Mouse (Mus musculus) forebrain, embryonic 12.5 days (tissue): ENCODE results near the gene Fancg. TPM values are rescaled to one million over a fixed set of nuclear protein-coding genes. Genes with fewer than 3 reads are reported as not detected.
A peak's percentile ranks its signal among the peaks of the same experiment; 100 is the strongest.

Experiments used
- ATAC-seq: fragments of 200-750 bp; cut with Nextera tagmentation; 2 replicates; pipeline ENCODE4 v1.8.0; 2017; ENCODE audit warnings: moderate TSS enrichment; ENCODE audit not compliant: low FRiP score
- H3K27ac ChIP-seq: fragments of 300-500 bp; sonication (generic); 2 replicates; pipeline ENCODE4 v1.5.1; 2016; ENCODE audit warnings: mild to moderate bottlenecking
- H3K27me3 ChIP-seq: fragments of 300-500 bp; sonication (generic); 2 replicates; pipeline ENCODE4 v1.6.1; 2016; ENCODE audit warnings: mild to moderate bottlenecking
- H3K36me3 ChIP-seq: fragments of 300-500 bp; sonication (generic); replicated peaks from 2 replicates; pipeline ENCODE4 v1.6.1; 2016; ENCODE audit warnings: mild to moderate bottlenecking
- H3K4me1 ChIP-seq: fragments of 300-500 bp; sonication (generic); 2 replicates; pipeline ENCODE4 v1.6.1; 2016
- H3K4me2 ChIP-seq: fragments of 300-500 bp; sonication (generic); 2 replicates; pipeline ENCODE4 v1.6.1; 2016; ENCODE audit warnings: mild to moderate bottlenecking, moderate library complexity
- H3K4me3 ChIP-seq: fragments of 300-500 bp; sonication (generic); replicated peaks from 2 replicates; pipeline ENCODE4 v1.5.1; 2016; ENCODE audit warnings: mild to moderate bottlenecking
- H3K9ac ChIP-seq: fragments of 300-500 bp; sonication (generic); 2 replicates; pipeline ENCODE4 v1.6.1; 2016; ENCODE audit warnings: mild to moderate bottlenecking
- H3K9me3 ChIP-seq: fragments of 300-500 bp; sonication (generic); 2 replicates; pipeline ENCODE4 v1.6.1; 2016
- WGBS: fragments of 180-500 bp; shearing (Covaris S2); methylation state at CpG from one replicate; pipeline ENCODE4 v1.1.7; 2016; 5-methylcytosine and 5-hydroxymethylcytosine counted together
- polyA plus RNA-seq: library from polyadenylated mRNA; unstranded; fragments of >200 nt; fragmentation: Nextera tagmentation; extraction: Ambion mirVana; gene quantifications from 2 replicates; pipeline ENCODE4 v1.2.1, GENCODE M21; 2016

The Fancg gene
- polyA plus RNA-seq, 1 experiment from 2014 or later, result 26.7 TPM

DNA sequence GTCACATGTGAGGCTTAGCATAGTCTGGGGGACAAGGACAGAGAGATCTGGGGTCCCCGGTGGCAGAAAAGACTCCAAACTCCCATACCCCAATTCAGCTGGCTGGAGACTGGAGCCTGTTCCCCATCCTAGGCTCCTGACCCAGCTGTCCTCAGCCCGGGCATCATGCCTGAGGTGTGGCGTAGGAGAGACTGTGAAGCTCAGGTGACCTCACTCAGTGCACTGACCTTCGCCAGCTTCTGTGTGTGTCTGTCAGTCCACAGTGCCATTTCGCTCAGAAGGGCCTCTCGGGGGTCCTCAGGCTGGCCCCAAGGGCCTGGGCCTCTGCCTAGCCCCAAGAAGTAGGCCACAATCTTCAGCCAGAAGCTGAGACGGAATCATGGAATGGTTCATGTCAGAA is 57.7 kb downstream of the Fancg start:
- Histone ChIP-seq H3K27ac (peak overlapping the region; percentile 88), H3K9me3 (no peaks in the 10 kb centered on the region), H3K27me3 (peaks cover 7% of the 10 kb centered on the region; the same call in 1 of the 2 replicates), H3K36me3 (peaks cover 19% of the 10 kb centered on the region), H3K4me2 (peak overlapping the region; percentile 84), H3K4me3 (no peak overlapping the region), H3K4me1 (peaks cover 65% of the 10 kb centered on the region), H3K9ac (peak overlapping the region; percentile 91)
- ATAC-seq, result no peak
- 83% methylated on average over 7 of the region's 7 CpGs for WGBS

Other genes starting within 250 kb of the Fancg start
- gene Ccl21a, start 236.5 kb downstream of the Fancg start, polyA plus RNA-seq, result not detected in 2 replicates
- gene Fam205a1, start 156.6 kb downstream of the Fancg start, polyA plus RNA-seq, result not detected in 2 replicates
- gene Gm12394, start 153.7 kb downstream of the Fancg start, polyA plus RNA-seq, result 0.64 TPM in 1 of 2 replicates, not detected in the other
- 1.4 and 2.3 TPM in 2 replicates for gene Fam205c, start 136.3 kb downstream of the Fancg start, polyA plus RNA-seq
- 4.2 and 5.4 TPM in 2 replicates for gene Phf24, start 93.8 kb downstream of the Fancg start, polyA plus RNA-seq
- gene Dnajb5, start 60.7 kb downstream of the Fancg start, polyA plus RNA-seq, result 26.0 and 32.3 TPM in 2 replicates
- 0.85 and 1.1 TPM in 2 replicates for gene 1700022I11Rik, start 40.9 kb downstream of the Fancg start, polyA plus RNA-seq
- 640 and 653 TPM in 2 replicates for gene Vcp, start 10.0 kb downstream of the Fancg start, polyA plus RNA-seq
- gene Pigo, start 15.3 kb upstream of the Fancg start, polyA plus RNA-seq, result 24.9 and 26.7 TPM in 2 replicates
- 308 and 324 TPM in 2 replicates for gene Stoml2, start 21.2 kb upstream of the Fancg start, polyA plus RNA-seq
- gene Fam214b, start 35.7 kb upstream of the Fancg start, polyA plus RNA-seq, result 40.3 and 40.6 TPM in 2 replicates
- gene Unc13b, start 48.4 kb upstream of the Fancg start, polyA plus RNA-seq, result 25.3 and 25.5 TPM in 2 replicates